Mouse (Mus musculus) T-helper 2 cell (primary cell): ENCODE results near the gene Tpo.

ENCODE experiments used
- in situ Hi-C: fragments of 300-600 bp; cut with MboI, MseI; formaldehyde crosslinking; loops from one replicate; pipeline ENCODE4 v1.15.1; 2025; ENCODE audit warnings: high pct_unique_total_duplicates

Tpo gene

DNA sequence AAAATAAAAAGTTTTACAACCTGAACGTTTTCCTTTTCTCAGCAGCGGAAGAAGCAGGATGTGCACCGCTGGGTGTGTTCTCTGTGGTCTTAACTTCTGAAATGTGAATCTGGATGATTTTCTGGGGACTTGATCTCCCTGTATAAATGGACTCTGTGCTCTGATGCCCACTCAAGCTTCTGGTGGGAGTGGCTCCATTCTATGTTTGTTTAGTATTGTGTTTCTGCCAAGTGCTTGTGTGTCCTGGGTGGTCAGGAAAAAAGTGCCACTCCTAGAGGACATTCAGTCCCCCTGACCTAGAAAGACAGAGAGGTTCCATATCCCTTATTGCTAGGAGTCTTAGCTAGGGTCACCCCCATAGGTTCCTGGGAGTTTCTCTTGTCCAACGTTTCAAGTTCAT, at the start of gene Tpo:
Gene Tpo, minus strand, starts transcription at position 101 of the 400 bp plus-strand sequence.
- in situ Hi-C loops: no loop called here

DNA sequence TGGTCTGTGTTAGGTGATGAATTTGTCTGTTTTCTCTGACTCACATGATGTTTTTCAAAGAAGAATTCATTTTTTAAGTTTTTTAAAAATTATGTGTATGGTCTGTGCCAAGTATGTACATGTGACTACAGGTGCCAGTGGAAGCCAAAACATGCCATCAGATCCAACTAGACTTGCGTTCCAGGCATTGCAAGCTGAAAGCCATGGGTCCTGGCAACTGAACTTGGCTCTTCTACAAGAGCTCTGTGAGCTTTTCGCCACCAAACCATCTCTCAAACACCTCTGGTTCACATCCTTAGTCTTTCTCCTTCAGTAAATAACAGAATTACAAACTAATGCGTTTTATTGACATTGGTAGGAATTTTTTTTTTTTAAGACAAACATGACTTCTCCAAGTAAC, 49.3 kb upstream of the Tpo start:
- in situ Hi-C loops: no loop called here

DNA sequence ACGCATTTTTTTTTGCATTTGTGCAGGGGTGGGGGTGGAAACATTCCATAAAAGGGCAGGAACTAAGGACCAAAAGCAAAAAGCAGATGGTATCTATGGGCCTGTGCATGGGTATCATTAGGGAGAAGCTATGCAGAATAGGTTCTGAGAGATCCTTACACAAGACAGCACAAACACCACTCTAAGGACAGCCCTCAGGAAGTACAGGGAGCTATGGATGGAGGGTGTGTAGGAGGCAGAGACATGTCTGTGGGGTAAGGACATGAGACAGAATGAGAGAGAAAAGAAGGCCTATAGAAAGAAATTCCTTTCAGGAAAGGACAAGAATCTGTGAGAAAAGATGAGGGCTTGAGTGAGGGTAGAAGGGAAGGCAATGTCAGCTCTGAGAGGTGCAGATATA, 47.2 kb upstream of the Tpo start:
- in situ Hi-C loops: no loop called here

- in situ Hi-C loops: no loop called here
These were observed 45.5 kb upstream of the Tpo start for GRCm38 (mm10) chr12:30177966-30178365.

- in situ Hi-C loops: no loop called here
These were observed 45.1 kb upstream of the Tpo start for GRCm38 (mm10) chr12:30177529-30177928.

- in situ Hi-C loops: no loop called here
These were observed 36.1 kb upstream of the Tpo start for GRCm38 (mm10) chr12:30168491-30168890.

- in situ Hi-C loops: no loop called here
These were observed 32.1 kb upstream of the Tpo start for GRCm38 (mm10) chr12:30164538-30164937.

DNA sequence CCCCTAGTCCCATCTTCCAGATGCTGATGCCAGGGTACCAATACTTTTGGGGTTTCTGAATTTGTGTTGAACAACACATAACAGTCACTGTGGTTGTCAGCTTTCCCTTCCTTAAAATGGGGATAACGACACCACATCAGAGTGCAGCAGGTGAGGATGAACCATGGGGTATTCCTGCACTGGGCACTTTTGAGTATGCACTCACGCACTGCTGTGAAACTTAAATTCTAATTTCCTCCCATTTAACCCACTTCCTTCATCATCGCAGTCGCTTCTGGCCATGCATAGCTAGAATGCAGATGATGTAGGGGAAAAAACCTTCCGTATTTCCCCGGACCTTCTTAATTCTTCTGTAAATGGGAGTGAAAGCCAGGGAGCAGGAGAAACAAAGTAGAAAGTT, 31.6 kb upstream of the Tpo start:
- in situ Hi-C loops: no loop called here

DNA sequence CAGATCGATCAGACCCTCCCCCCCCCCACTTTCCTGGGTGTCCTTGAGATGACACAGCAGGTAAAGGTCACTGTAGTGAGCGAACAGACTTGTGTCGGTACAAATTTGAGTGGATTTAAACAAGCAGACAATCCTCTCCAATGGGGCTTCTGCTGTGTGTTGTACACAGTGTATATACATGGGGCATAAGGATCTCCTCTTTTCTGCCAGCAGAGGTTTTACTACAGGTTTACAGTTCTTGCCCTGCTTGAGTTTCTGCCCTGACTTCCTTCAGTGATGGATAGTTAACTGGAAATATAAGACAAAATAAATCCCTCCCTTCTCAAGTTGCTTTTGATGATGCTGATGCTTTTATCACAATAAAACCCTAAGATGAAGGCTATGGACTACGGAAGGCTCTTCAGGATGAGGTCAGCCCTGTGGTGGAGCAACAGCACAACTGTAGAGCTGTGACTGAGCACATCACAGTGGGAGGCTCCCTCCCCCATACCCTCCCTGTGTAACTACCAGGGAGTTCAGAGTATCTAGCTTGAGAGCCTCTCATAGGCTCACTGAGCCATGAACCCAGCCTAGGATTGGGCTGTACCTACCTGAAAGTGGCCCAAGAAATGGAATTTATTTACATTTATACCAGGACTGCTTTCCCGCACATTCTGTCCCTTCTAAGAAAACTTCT, 29.4 kb upstream of the Tpo start:
- in situ Hi-C loops: no loop called here

DNA sequence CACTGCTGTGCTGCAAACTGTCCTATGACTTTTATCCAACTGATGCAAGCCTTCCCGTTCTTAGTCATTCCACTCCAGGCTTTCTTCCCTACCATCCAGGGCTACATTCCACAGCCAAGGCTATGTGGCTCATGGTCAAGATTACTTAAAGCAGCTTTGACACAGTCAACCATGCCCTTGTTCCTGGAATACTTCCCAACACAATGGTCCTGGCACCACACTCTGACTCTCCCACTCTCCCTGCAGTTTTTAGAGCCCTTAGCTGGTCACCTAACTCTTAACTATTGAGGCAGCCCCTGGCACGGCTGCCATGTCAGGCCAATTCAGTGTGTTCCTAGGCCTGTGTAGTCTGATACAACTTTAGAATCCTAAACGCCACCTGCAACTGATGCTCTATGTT, 28.1 kb upstream of the Tpo start:
- in situ Hi-C loops: no loop called here

- in situ Hi-C loops: no loop called here
These were observed 27.4 kb upstream of the Tpo start for GRCm38 (mm10) chr12:30159788-30160187.

- in situ Hi-C loops: no loop called here
These were observed 21.8 kb upstream of the Tpo start for GRCm38 (mm10) chr12:30154079-30154673.

DNA sequence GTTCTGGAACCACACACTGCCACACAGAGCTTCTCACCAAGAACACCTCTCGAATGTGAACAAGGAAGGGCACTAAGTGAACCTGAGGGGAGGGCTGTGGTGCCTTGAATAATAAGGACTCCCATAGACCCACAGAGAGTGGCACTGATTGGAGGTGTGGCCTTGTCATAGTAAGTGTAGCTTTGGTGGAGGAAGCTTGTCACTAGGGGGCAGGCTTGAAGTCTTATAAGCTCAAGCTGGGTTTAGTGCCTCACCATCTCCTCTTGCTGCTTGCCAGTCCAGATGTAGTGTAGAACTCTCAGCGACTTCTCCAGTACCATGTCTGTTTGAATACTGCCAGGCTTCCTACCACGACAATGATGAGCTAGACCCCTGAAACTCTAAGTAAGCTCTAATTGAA, 9.7 kb upstream of the Tpo start:
- in situ Hi-C loops: no loop called here

DNA sequence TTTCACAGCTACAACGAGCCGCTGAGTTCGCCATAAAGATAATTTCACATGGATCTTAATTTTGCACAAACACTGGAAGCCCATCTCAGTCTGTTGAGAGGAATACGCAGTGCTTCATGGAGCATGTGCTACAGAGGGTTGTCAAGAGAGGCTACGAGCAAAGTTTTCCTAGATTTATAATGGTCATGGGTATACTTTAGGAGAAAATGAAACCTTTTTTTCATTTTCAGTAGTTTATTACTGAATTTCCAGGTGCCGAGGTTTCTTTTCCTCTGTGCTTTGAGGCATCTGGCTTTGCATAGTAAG, 3.1 kb downstream of the Tpo start:
- in situ Hi-C loops: no loop called here

DNA sequence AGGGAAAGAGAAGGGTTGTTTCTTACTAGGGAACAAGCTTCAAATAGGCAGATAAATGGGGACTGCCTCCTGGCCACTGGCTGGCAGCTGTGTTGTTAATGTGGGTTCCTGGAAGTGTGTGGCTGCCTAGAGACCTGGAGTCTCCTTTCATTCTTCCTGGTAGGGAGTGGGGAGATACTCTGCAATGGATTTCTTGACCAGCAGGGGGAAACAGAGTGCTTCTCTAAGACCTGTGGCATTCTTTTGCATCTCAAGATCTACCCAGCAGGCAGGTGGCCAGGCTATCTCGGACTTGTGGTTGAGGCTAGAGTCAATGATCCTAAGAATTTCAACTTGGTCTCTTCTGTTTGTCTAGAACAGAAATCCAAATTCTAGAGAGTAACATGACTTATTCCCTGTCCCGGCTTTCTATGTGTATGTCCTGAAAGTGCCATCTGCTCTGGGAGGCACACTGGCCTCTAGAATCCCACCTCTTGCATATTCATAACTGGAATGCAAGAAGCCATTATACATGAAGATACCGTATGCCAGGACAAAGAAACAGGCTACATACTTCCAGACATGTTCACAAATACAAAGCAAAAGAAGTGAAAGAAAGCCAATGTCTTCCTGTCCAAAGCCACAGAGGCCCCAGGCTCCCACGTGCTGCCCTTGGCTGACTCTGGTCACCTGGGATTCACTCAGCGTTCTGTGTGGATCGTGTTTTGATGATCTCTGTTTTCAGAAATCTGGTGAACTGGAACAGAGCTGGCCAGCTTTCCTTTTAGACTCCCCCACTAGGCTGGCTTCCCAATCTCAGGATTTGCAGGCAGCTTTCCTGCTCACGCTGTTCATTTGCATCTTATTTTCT, 3.6 kb downstream of the Tpo start:
- in situ Hi-C loops: no loop called here

- in situ Hi-C loops: no loop called here
These were observed 10.1 kb downstream of the Tpo start for GRCm38 (mm10) chr12:30122347-30122746.

- in situ Hi-C loops: no loop called here
These were observed 20.2 kb downstream of the Tpo start for GRCm38 (mm10) chr12:30112271-30112670.

GRCm38 (mm10) chr12:30109646-30110605, 22.5 kb downstream of the Tpo start:
- in situ Hi-C loops: no loop called here

GRCm38 (mm10) chr12:30102891-30103565, 29.4 kb downstream of the Tpo start:
- in situ Hi-C loops: no loop called here

GRCm38 (mm10) chr12:30092081-30092480, 40.3 kb downstream of the Tpo start:
- in situ Hi-C loops: no loop called here

DNA sequence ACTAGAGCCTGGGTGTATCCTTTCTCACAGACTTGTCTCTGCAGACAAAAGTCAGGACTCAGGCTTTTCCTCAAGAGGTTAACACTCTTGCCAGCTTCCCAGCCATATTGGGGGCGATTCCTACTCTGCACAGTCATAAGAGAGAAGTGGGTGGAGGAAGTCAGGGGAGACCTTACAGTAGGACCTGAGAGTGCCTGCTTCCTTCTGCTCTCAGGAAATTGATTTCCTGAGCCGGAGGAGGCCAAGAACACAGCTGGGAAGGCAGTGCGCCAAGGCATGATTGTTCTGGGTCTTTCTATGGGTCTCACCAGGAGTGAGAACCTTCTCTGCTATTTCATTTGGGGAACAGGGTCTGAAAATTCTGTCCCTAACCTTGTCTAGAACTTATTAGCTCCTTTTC, 48.5 kb downstream of the Tpo start:
- in situ Hi-C loops: no loop called here
